Mouse (Mus musculus) C2C12 (cell line): ENCODE measurements around the gene Pigyl.

Experiments used
- CTCF ChIP-seq: IDR thresholded peaks from one replicate; pipeline ENCODE4 v1.5.1; 2011; ENCODE audit not compliant: control insufficient read depth, insufficient read depth, insufficient read length
- FOSL1 ChIP-seq: IDR thresholded peaks from one replicate; pipeline ENCODE4 v1.8.0; 2011; ENCODE audit warnings: mild to moderate bottlenecking, low read length; ENCODE audit not compliant: poor library complexity, insufficient read depth, severe bottlenecking
- MAX ChIP-seq: IDR thresholded peaks from one replicate; pipeline ENCODE4 v1.6.1; 2011; ENCODE audit warnings: mild to moderate bottlenecking, control low read depth
- MYOD1 ChIP-seq: IDR thresholded peaks from one replicate; pipeline ENCODE4 v1.6.1; 2011; ENCODE audit warnings: low read depth; ENCODE audit not compliant: control insufficient read depth, insufficient read length
- MYOG ChIP-seq: IDR thresholded peaks from one replicate; pipeline ENCODE4 v1.6.1; 2011; ENCODE audit not compliant: control insufficient read depth, insufficient read length; ENCODE audit errors: extremely low read depth
- USF1 ChIP-seq: IDR thresholded peaks from one replicate; pipeline ENCODE4 v1.6.1; 2011; ENCODE audit warnings: low read depth, mild to moderate bottlenecking, control low read depth, moderate library complexity

GRCm38 (mm10) chr9:22134246-22134890 lies 22.3 kb upstream of the Pigyl start:
- TF ChIP-seq CTCF (no peak), MYOD1 (no peak), USF1 (no peak), MYOG (no peak), FOSL1 (no peak), MAX (no peak)
